Comparison of ENCODE assay signal across 8 mouse cellular contexts in the genomic region with DNA sequence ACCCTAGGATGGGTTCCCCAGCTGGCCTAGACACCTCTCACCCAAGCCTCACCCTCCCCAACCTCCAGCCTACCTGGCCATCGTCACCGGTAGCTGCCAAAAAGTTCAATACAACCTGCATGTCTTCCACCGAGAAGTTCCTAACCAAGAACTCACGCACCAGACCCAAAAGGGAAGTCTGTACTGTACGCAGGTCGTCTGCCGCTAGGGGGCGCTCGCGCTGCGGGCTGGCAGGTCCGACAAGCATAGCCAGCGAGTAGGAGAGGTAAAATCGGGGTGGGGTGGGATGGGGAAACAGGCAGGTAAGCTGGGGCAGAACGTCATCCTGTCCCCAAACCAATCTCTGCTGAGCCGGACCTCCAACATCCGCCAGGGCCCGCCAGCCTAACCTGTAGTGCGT. TPM values are rescaled to one million over a fixed set of nuclear protein-coding genes. Genes with fewer than 3 reads are reported as not detected.
DNase-seq lines count a peak whose midpoint lies in the region; ATAC-seq lines count a peak whose summit lies in the region.

No protein-coding gene starts in this region.

- H3K27ac ChIP-seq in midbrain, embryonic 10.5 days (replicated peaks): peak overlapping the region; percentile 42; the same call in 1 of the 2 replicates
- no peak overlapping the region for H3K27ac ChIP-seq in midbrain, embryonic 16.5 days (ENCODE audit: low read length)
- H3K27ac ChIP-seq in limb, embryonic 10.5 days: no peak overlapping the region

- peak overlapping the region; percentile 23 for H3K4me3 ChIP-seq in midbrain, embryonic 10.5 days
- no peak overlapping the region for H3K4me3 ChIP-seq in midbrain, embryonic 16.5 days (ENCODE audit: low read depth, low read length)
- no peak overlapping the region for H3K4me3 ChIP-seq in limb, embryonic 10.5 days

- 4% methylated on average over 19 of the region's 19 CpGs for WGBS in midbrain, embryonic 10.5 days
- 6% methylated on average over 19 of the region's 19 CpGs for WGBS in midbrain, embryonic 16.5 days
- 7% methylated on average over 19 of the region's 19 CpGs for WGBS in limb, embryonic 10.5 days

- no peak overlapping the region for H3K4me2 ChIP-seq in midbrain, embryonic 16.5 days (ENCODE audit: low read length)

- no peak overlapping the region for H3K9ac ChIP-seq in midbrain, embryonic 16.5 days (ENCODE audit: low read depth, low read length)

- 0 out of 2 replicates have a peak, but pooled peaks cover 13% of the 10 kb centered on the region for H3K36me3 ChIP-seq in midbrain, embryonic 10.5 days
- H3K36me3 ChIP-seq in midbrain, embryonic 16.5 days (ENCODE audit: control insufficient read depth, insufficient read depth, low read length): peaks cover 4% of the 10 kb centered on the region; the same call in 1 of the 2 replicates
- H3K36me3 ChIP-seq in limb, embryonic 10.5 days: no peaks in the 10 kb centered on the region
- H3K36me3 ChIP-seq in splenic B cell, adult 2 months (ENCODE audit: control insufficient read depth, insufficient read depth, low read length, poor library complexity, severe bottlenecking): no peaks in the 10 kb centered on the region; the same call in 1 of the 2 replicates

- peaks cover 39% of the 10 kb centered on the region for H3K4me1 ChIP-seq in midbrain, embryonic 10.5 days
- peaks cover 3% of the 10 kb centered on the region; the same call in 1 of the 2 replicates for H3K4me1 ChIP-seq in midbrain, embryonic 16.5 days (ENCODE audit: control insufficient read depth, insufficient read depth, low read length)
- H3K4me1 ChIP-seq in limb, embryonic 10.5 days: peaks cover 28% of the 10 kb centered on the region

- no peak for ATAC-seq in midbrain, embryonic 16.5 days

- DNase-seq in midbrain, embryonic 10.5 days (ENCODE audit: low spot score): peak; percentile 88
- peak; percentile 82 for DNase-seq in cerebellum, adult 9-11 months
- DNase-seq in frontal cortex, postnatal 10 days (ENCODE audit: low spot score in 2 of 2): peak; percentile 68 to 80
- peak; percentile 90 for DNase-seq in induced T-regulatory cell, adult 2 months (ENCODE audit: low read depth)
- peak; percentile 98 for DNase-seq in limb, embryonic 10.5 days (ENCODE audit: low spot score)
- DNase-seq in naive thymus-derived CD4-positive, alpha-beta T cell, adult 2 months (ENCODE audit: low read depth): peak; percentile 92
- DNase-seq in splenic B cell, adult 2 months (ENCODE audit: low read depth, low spot score): peak; percentile 92

- no peaks in the 10 kb centered on the region for H3K9me3 ChIP-seq in midbrain, embryonic 10.5 days (replicated peaks)
- H3K9me3 ChIP-seq in midbrain, embryonic 16.5 days (replicated peaks; ENCODE audit: control insufficient read depth, low read length, poor library complexity, severe bottlenecking): no peaks in the 10 kb centered on the region
- no peaks in the 10 kb centered on the region for H3K9me3 ChIP-seq in limb, embryonic 10.5 days (replicated peaks)

- peaks cover 62% of the 10 kb centered on the region for H3K27me3 ChIP-seq in midbrain, embryonic 10.5 days (ENCODE audit: low read depth, poor library complexity, severe bottlenecking)
- H3K27me3 ChIP-seq in midbrain, embryonic 16.5 days (ENCODE audit: control insufficient read depth, insufficient read depth, low read depth, low read length): peaks cover 2% of the 10 kb centered on the region
- peaks cover 68% of the 10 kb centered on the region for H3K27me3 ChIP-seq in limb, embryonic 10.5 days (ENCODE audit: low read depth, poor library complexity, severe bottlenecking)
- H3K27me3 ChIP-seq in splenic B cell, adult 2 months (ENCODE audit: control insufficient read depth, insufficient read depth, low read length, poor library complexity, severe bottlenecking): no peaks in the 10 kb centered on the region

RNA-seq across cellular contexts. Expression of gene Nradd, which starts 11.0 kb away (rescaled TPM):
- polyA plus RNA-seq in midbrain, embryonic 10.5 days (2016; fragmentation: Nextera tagmentation; extraction: Ambion mirVana): 36.8 and 45.4 TPM in 2 replicates
- polyA plus RNA-seq in midbrain, embryonic 16.5 days (2015; fragmentation: Nextera tagmentation; extraction: Ambion mirVana): 25.5 and 27.1 TPM in 2 replicates
- polyA plus RNA-seq in limb, embryonic 10.5 days (2016; fragmentation: Nextera tagmentation; extraction: Ambion mirVana): 52.8 and 60.6 TPM in 2 replicates

RNA-seq across cellular contexts. Expression of gene Nbeal2, which starts 18.7 kb away (rescaled TPM):
- 1.3 and 1.4 TPM in 2 replicates for polyA plus RNA-seq in midbrain, embryonic 10.5 days (2016; fragmentation: Nextera tagmentation; extraction: Ambion mirVana)
- polyA plus RNA-seq in midbrain, embryonic 16.5 days (2015; fragmentation: Nextera tagmentation; extraction: Ambion mirVana): 5.2 and 6.1 TPM in 2 replicates
- polyA plus RNA-seq in limb, embryonic 10.5 days (2016; fragmentation: Nextera tagmentation; extraction: Ambion mirVana): 0.73 and 0.76 TPM in 2 replicates

RNA-seq across cellular contexts. Expression of gene Ccdc12, which starts 21.1 kb away (rescaled TPM):
- polyA plus RNA-seq in midbrain, embryonic 10.5 days (2016; fragmentation: Nextera tagmentation; extraction: Ambion mirVana): 176 and 189 TPM in 2 replicates
- 93.3 and 103 TPM in 2 replicates for polyA plus RNA-seq in midbrain, embryonic 16.5 days (2015; fragmentation: Nextera tagmentation; extraction: Ambion mirVana)
- polyA plus RNA-seq in limb, embryonic 10.5 days (2016; fragmentation: Nextera tagmentation; extraction: Ambion mirVana): 164 and 175 TPM in 2 replicates
